Mouse (Mus musculus): ENCODE data around the gene Slc9a1. TPM values are rescaled to one million over a fixed set of nuclear protein-coding genes. Genes with fewer than 3 reads are reported as not detected.

Gene Slc9a1
- total RNA-seq, 2 experiments from 2014 or later: 59.1 to 63.4 TPM

GRCm38 (mm10) chr4:133439460-133440376 is 70.2 kb downstream of the Slc9a1 start:
- H3K27ac ChIP-seq: peak overlapping the region; percentile 72
- peak; percentile 40 to 66 for DNase-seq (ENCODE audit: low spot score in 2 of 2)
- H3K4me3 ChIP-seq: no peak overlapping the region
- TF ChIP-seq CTCF (conservative IDR thresholded peaks at IDR 0.05): no peak

- Histone ChIP-seq H3K4me3 (no peak overlapping the region), H3K27ac (peak overlapping the region; percentile 72; the same call in 1 of the 2 replicates)
- TF ChIP-seq CTCF (conservative IDR thresholded peaks at IDR 0.05): no peak
- no peak for DNase-seq (ENCODE audit: low spot score in 2 of 2)
Measured at GRCm38 (mm10) chr4:133440377-133440795, 70.9 kb downstream of the Slc9a1 start.

GRCm38 (mm10) chr4:133442194-133442593 is 72.7 kb downstream of the Slc9a1 start:
- no peak for TF ChIP-seq CTCF (conservative IDR thresholded peaks at IDR 0.05)
- Histone ChIP-seq H3K27ac (no peak overlapping the region), H3K4me3 (no peak overlapping the region)
- DNase-seq (ENCODE audit: low spot score in 2 of 2): no peak

- peak overlapping the region; percentile 73 for H3K27ac ChIP-seq
- no peak for DNase-seq (ENCODE audit: low spot score in 2 of 2)
- no peak overlapping the region for H3K4me3 ChIP-seq
- no peak for TF ChIP-seq CTCF (conservative IDR thresholded peaks at IDR 0.05)
Measured at GRCm38 (mm10) chr4:133443085-133443484, 73.6 kb downstream of the Slc9a1 start.

- no peak for DNase-seq (ENCODE audit: low spot score in 2 of 2)
- TF ChIP-seq CTCF (conservative IDR thresholded peaks at IDR 0.05): no peak
- Histone ChIP-seq H3K4me3 (no peak overlapping the region), H3K27ac (no peak overlapping the region)
Measured at GRCm38 (mm10) chr4:133445727-133446126, 76.2 kb downstream of the Slc9a1 start.

- Histone ChIP-seq H3K27ac (no peak overlapping the region), H3K4me3 (no peak overlapping the region)
- no peak for DNase-seq (ENCODE audit: low spot score in 2 of 2)
- no peak for TF ChIP-seq CTCF (conservative IDR thresholded peaks at IDR 0.05)
Measured at GRCm38 (mm10) chr4:133447366-133447765, 77.9 kb downstream of the Slc9a1 start.

- H3K27ac ChIP-seq: no peak overlapping the region
- no peak for TF ChIP-seq CTCF (conservative IDR thresholded peaks at IDR 0.05)
- H3K4me3 ChIP-seq: no peak overlapping the region
- no peak for DNase-seq (ENCODE audit: low spot score in 2 of 2)
Measured at GRCm38 (mm10) chr4:133447967-133448366, 78.5 kb downstream of the Slc9a1 start.

GRCm38 (mm10) chr4:133448708-133449388 is 79.3 kb downstream of the Slc9a1 start:
- Histone ChIP-seq H3K4me3 (no peak overlapping the region), H3K27ac (no peak overlapping the region)
- no peak for DNase-seq (ENCODE audit: low spot score in 2 of 2)
- TF ChIP-seq CTCF (conservative IDR thresholded peaks at IDR 0.05): no peak

GRCm38 (mm10) chr4:133449726-133450125 is 80.2 kb downstream of the Slc9a1 start:
- Histone ChIP-seq H3K27ac (no peak overlapping the region), H3K4me3 (no peak overlapping the region)
- peak; percentile 96 for TF ChIP-seq CTCF (conservative IDR thresholded peaks at IDR 0.05)
- peak in 1 of 2 experiments; percentile 54 for DNase-seq (ENCODE audit: low spot score in 2 of 2)

GRCm38 (mm10) chr4:133451536-133451935 is 82.0 kb downstream of the Slc9a1 start:
- H3K27ac ChIP-seq: no peak overlapping the region
- TF ChIP-seq CTCF (conservative IDR thresholded peaks at IDR 0.05): peak; percentile 98
- H3K4me3 ChIP-seq: no peak overlapping the region
- peak; percentile 74 to 92 for DNase-seq (ENCODE audit: low spot score in 2 of 2)

- TF ChIP-seq CTCF (conservative IDR thresholded peaks at IDR 0.05): no peak
- no peak overlapping the region for H3K4me3 ChIP-seq
- H3K27ac ChIP-seq: no peak overlapping the region
- DNase-seq (ENCODE audit: low spot score in 2 of 2): no peak
Measured at GRCm38 (mm10) chr4:133452433-133452832, 82.9 kb downstream of the Slc9a1 start.

- no peak for DNase-seq (ENCODE audit: low spot score in 2 of 2)
- Histone ChIP-seq H3K27ac (no peak overlapping the region), H3K4me3 (no peak overlapping the region)
- peak; percentile 33 for TF ChIP-seq CTCF (conservative IDR thresholded peaks at IDR 0.05)
Measured at GRCm38 (mm10) chr4:133458044-133458443, 88.5 kb downstream of the Slc9a1 start.

GRCm38 (mm10) chr4:133460006-133460405 is 90.5 kb downstream of the Slc9a1 start:
- no peak overlapping the region for H3K4me3 ChIP-seq
- H3K27ac ChIP-seq: no peak overlapping the region
- DNase-seq (ENCODE audit: low spot score in 2 of 2): no peak
- TF ChIP-seq CTCF (conservative IDR thresholded peaks at IDR 0.05): no peak
